Comparison of ENCODE assay signal across 8 mouse cellular contexts in genomic region chr19:7039088-7039720, GRCm38 (mm10). TPM values are rescaled to one million over a fixed set of nuclear protein-coding genes. Genes with fewer than 3 reads are reported as not detected.
DNase-seq lines count a peak whose midpoint lies in the region; ATAC-seq and TF ChIP-seq lines count a peak whose summit lies in the region.

No protein-coding gene starts in this region.

- peaks cover 14% of the 10 kb centered on the region for H3K4me1 ChIP-seq in embryonic facial prominence, embryonic 12.5 days
- H3K4me1 ChIP-seq in kidney, embryonic 16.5 days (ENCODE audit: insufficient read depth, low read length): peaks cover 19% of the 10 kb centered on the region; the same call in 1 of the 2 replicates
- H3K4me1 ChIP-seq in liver, embryonic 14.5 days (replicated peaks; ENCODE audit: control insufficient read depth in 2 of 2, insufficient read depth in 2 of 2, low read length in 1 of 2): peaks cover 18 to 28% of the 10 kb centered on the region in 2 experiments; a peak in 3 of 4 replicates
- peaks cover 19% of the 10 kb centered on the region for H3K4me1 ChIP-seq in neural tube, embryonic 12.5 days

- DNase-seq in CD8-positive naive resting alpha-beta T cell, adult 2 months (ENCODE audit: low read depth in 2 of 2, low spot score in 2 of 2): peak; percentile 36 to 55
- peak; percentile 55 for DNase-seq in adipocyte (ENCODE audit: low spot score)
- peak; percentile 41 for DNase-seq in heart, adult 8-10 months (ENCODE audit: low spot score)
- DNase-seq in liver, embryonic 14.5 days (ENCODE audit: low read depth in 3 of 3, low spot score in 3 of 3): peak in 1 of 3 experiments; percentile 55
- peak; percentile 64 for DNase-seq in thymus, postnatal 25 days

- no peaks in the 10 kb centered on the region for H3K9me3 ChIP-seq in embryonic facial prominence, embryonic 12.5 days
- H3K9me3 ChIP-seq in kidney, embryonic 16.5 days (ENCODE audit: low read length): no peaks in the 10 kb centered on the region
- no peaks in the 10 kb centered on the region for H3K9me3 ChIP-seq in liver, embryonic 14.5 days (ENCODE audit: control insufficient read depth, low read length)
- H3K9me3 ChIP-seq in neural tube, embryonic 12.5 days: no peaks in the 10 kb centered on the region

- WGBS in embryonic facial prominence, embryonic 12.5 days: 1% methylated on average over 35 of the region's 35 CpGs
- under 1% methylated on average over 35 of the region's 35 CpGs for WGBS in kidney, embryonic 16.5 days
- under 1% methylated on average over 35 of the region's 35 CpGs for WGBS in liver, embryonic 14.5 days (ENCODE audit: insufficient replicate concordance)
- 2% methylated on average over 35 of the region's 35 CpGs for WGBS in neural tube, embryonic 12.5 days

- H3K9ac ChIP-seq in embryonic facial prominence, embryonic 12.5 days: peak overlapping the region; percentile 89
- peak overlapping the region; percentile 96 for H3K9ac ChIP-seq in kidney, embryonic 16.5 days (replicated peaks; ENCODE audit: low read length)
- peak overlapping the region; percentile 94 for H3K9ac ChIP-seq in liver, embryonic 14.5 days (replicated peaks)
- peak overlapping the region; percentile 92 for H3K9ac ChIP-seq in neural tube, embryonic 12.5 days

- ATAC-seq in embryonic facial prominence, embryonic 12.5 days (ENCODE audit: insufficient number of reproducible peaks, insufficient read depth, low FRiP score, low TSS enrichment): peak; percentile 13
- peak; percentile 8 for ATAC-seq in kidney, embryonic 16.5 days (ENCODE audit: low FRiP score, low TSS enrichment)
- ATAC-seq in liver, embryonic 14.5 days (ENCODE audit: insufficient read depth): peak; percentile 3
- ATAC-seq in neural tube, embryonic 12.5 days (ENCODE audit: low FRiP score, low read depth): peak; percentile 39

- peak overlapping the region; percentile 77 for H3K4me3 ChIP-seq in embryonic facial prominence, embryonic 12.5 days
- peak overlapping the region; percentile 94 for H3K4me3 ChIP-seq in kidney, embryonic 16.5 days (ENCODE audit: low read length)
- H3K4me3 ChIP-seq in liver, embryonic 14.5 days (ENCODE audit: insufficient read depth in 1 of 2, low read depth in 2 of 2, low read length in 2 of 2): peak overlapping the region; percentile 90 to 94
- H3K4me3 ChIP-seq in neural tube, embryonic 12.5 days: peak overlapping the region; percentile 89

- H3K27me3 ChIP-seq in embryonic facial prominence, embryonic 12.5 days: no peaks in the 10 kb centered on the region
- no peaks in the 10 kb centered on the region for H3K27me3 ChIP-seq in kidney, embryonic 16.5 days (ENCODE audit: insufficient read depth, low read length)
- no peaks in the 10 kb centered on the region for H3K27me3 ChIP-seq in liver, embryonic 14.5 days (ENCODE audit: control insufficient read depth, insufficient read depth, low read length)
- H3K27me3 ChIP-seq in neural tube, embryonic 12.5 days (replicated peaks): no peaks in the 10 kb centered on the region

- TF ChIP-seq EP300 in liver, embryonic 14.5 days (IDR thresholded peaks at IDR 0.05; ENCODE audit: low read depth): no peak

- no peak for TF ChIP-seq CTCF in liver, embryonic 14.5 days (IDR thresholded peaks at IDR 0.05; ENCODE audit: low read depth)

- H3K36me3 ChIP-seq in embryonic facial prominence, embryonic 12.5 days: peaks cover 18% of the 10 kb centered on the region
- H3K36me3 ChIP-seq in kidney, embryonic 16.5 days (ENCODE audit: insufficient read depth, low read length): peaks cover 11% of the 10 kb centered on the region
- H3K36me3 ChIP-seq in liver, embryonic 14.5 days (replicated peaks; ENCODE audit: control insufficient read depth, insufficient read depth, low read depth): peaks cover 13% of the 10 kb centered on the region
- peaks cover 15% of the 10 kb centered on the region for H3K36me3 ChIP-seq in neural tube, embryonic 12.5 days

- peak overlapping the region; percentile 91 for H3K27ac ChIP-seq in embryonic facial prominence, embryonic 12.5 days
- H3K27ac ChIP-seq in kidney, embryonic 16.5 days (ENCODE audit: low read length): peak overlapping the region; percentile 83
- peak overlapping the region; percentile 67 for H3K27ac ChIP-seq in liver, embryonic 14.5 days
- H3K27ac ChIP-seq in neural tube, embryonic 12.5 days: peak overlapping the region; percentile 81

- H3K4me2 ChIP-seq in embryonic facial prominence, embryonic 12.5 days (replicated peaks): peak overlapping the region; percentile 78
- H3K4me2 ChIP-seq in kidney, embryonic 16.5 days (replicated peaks; ENCODE audit: low read depth, low read length): peak overlapping the region; percentile 88
- peak overlapping the region; percentile 78 for H3K4me2 ChIP-seq in liver, embryonic 14.5 days (ENCODE audit: low read depth)
- peak overlapping the region; percentile 65 for H3K4me2 ChIP-seq in neural tube, embryonic 12.5 days (replicated peaks)

RNA-seq across cellular contexts. Expression of gene Stip1, which starts 0.6 kb away (rescaled TPM):
- 273 and 275 TPM in 2 replicates for polyA plus RNA-seq in embryonic facial prominence, embryonic 12.5 days (2016; fragmentation: Nextera tagmentation; extraction: Ambion mirVana)
- 100 to 1,000 TPM in 3 of 4 experiments, 10 to 100 TPM in 1; 96.7 to 125 (median 109) TPM for total RNA-seq in heart, adult 8-10 months (2022)
- polyA plus RNA-seq in kidney, embryonic 16.5 days (2015; fragmentation: Nextera tagmentation; extraction: Ambion mirVana): 305 and 314 TPM in 2 replicates
- 56.2 and 86.2 TPM in 2 replicates for polyA plus RNA-seq in liver, embryonic 14.5 days (2012; rRNA removed)
- polyA plus RNA-seq in liver, embryonic 14.5 days (2014; fragmentation: Nextera tagmentation; extraction: Ambion mirVana): 113 and 122 TPM in 2 replicates
- polyA plus RNA-seq in neural tube, embryonic 12.5 days (2016; fragmentation: Nextera tagmentation; extraction: Ambion mirVana): 278 and 294 TPM in 2 replicates

RNA-seq across cellular contexts. Expression of gene Macrod1, which starts 17.4 kb away (rescaled TPM):
- 11.3 and 12.2 TPM in 2 replicates for polyA plus RNA-seq in embryonic facial prominence, embryonic 12.5 days (2016; fragmentation: Nextera tagmentation; extraction: Ambion mirVana)
- 100 to 1,000 TPM; 318 to 340 (median 328) TPM for total RNA-seq in heart, adult 8-10 months (2022)
- 15.6 and 16.4 TPM in 2 replicates for polyA plus RNA-seq in kidney, embryonic 16.5 days (2015; fragmentation: Nextera tagmentation; extraction: Ambion mirVana)
- polyA plus RNA-seq in liver, embryonic 14.5 days (2012; rRNA removed): 4.5 TPM in 2 replicates
- polyA plus RNA-seq in liver, embryonic 14.5 days (2014; fragmentation: Nextera tagmentation; extraction: Ambion mirVana): 3.7 and 5.1 TPM in 2 replicates
- polyA plus RNA-seq in neural tube, embryonic 12.5 days (2016; fragmentation: Nextera tagmentation; extraction: Ambion mirVana): 3.4 and 5.2 TPM in 2 replicates

RNA-seq across cellular contexts. Expression of gene Fermt3, which starts 19.9 kb away (rescaled TPM):
- polyA plus RNA-seq in embryonic facial prominence, embryonic 12.5 days (2016; fragmentation: Nextera tagmentation; extraction: Ambion mirVana): 6.5 and 7.2 TPM in 2 replicates
- 1 to 10 TPM; 3.3 to 9.6 (median 4.4) TPM for total RNA-seq in heart, adult 8-10 months (2022)
- polyA plus RNA-seq in kidney, embryonic 16.5 days (2015; fragmentation: Nextera tagmentation; extraction: Ambion mirVana): 5.7 and 6.4 TPM in 2 replicates
- 58.1 and 58.9 TPM in 2 replicates for polyA plus RNA-seq in liver, embryonic 14.5 days (2012; rRNA removed)
- 72.2 and 78.4 TPM in 2 replicates for polyA plus RNA-seq in liver, embryonic 14.5 days (2014; fragmentation: Nextera tagmentation; extraction: Ambion mirVana)
- polyA plus RNA-seq in neural tube, embryonic 12.5 days (2016; fragmentation: Nextera tagmentation; extraction: Ambion mirVana): 6.5 and 6.9 TPM in 2 replicates

RNA-seq across cellular contexts. Expression of gene Trpt1, which starts 43.3 kb away (rescaled TPM):
- 10.8 and 11.7 TPM in 2 replicates for polyA plus RNA-seq in embryonic facial prominence, embryonic 12.5 days (2016; fragmentation: Nextera tagmentation; extraction: Ambion mirVana)
- 10 to 100 TPM; 26.1 to 30.5 (median 27.3) TPM for total RNA-seq in heart, adult 8-10 months (2022)
- 12.6 and 13.1 TPM in 2 replicates for polyA plus RNA-seq in kidney, embryonic 16.5 days (2015; fragmentation: Nextera tagmentation; extraction: Ambion mirVana)
- polyA plus RNA-seq in liver, embryonic 14.5 days (2012; rRNA removed): 1.8 and 1.9 TPM in 2 replicates
- 1.7 and 2.0 TPM in 2 replicates for polyA plus RNA-seq in liver, embryonic 14.5 days (2014; fragmentation: Nextera tagmentation; extraction: Ambion mirVana)
- 12.7 and 13.7 TPM in 2 replicates for polyA plus RNA-seq in neural tube, embryonic 12.5 days (2016; fragmentation: Nextera tagmentation; extraction: Ambion mirVana)

RNA-seq across cellular contexts. Expression of gene Nudt22, which starts 43.3 kb away (rescaled TPM):
- polyA plus RNA-seq in embryonic facial prominence, embryonic 12.5 days (2016; fragmentation: Nextera tagmentation; extraction: Ambion mirVana): 20.5 and 25.0 TPM in 2 replicates
- total RNA-seq in heart, adult 8-10 months (2022): 10 to 100 TPM; 26.8 to 34.4 (median 29.9) TPM
- polyA plus RNA-seq in kidney, embryonic 16.5 days (2015; fragmentation: Nextera tagmentation; extraction: Ambion mirVana): 30.9 and 35.0 TPM in 2 replicates
- polyA plus RNA-seq in liver, embryonic 14.5 days (2012; rRNA removed): 6.8 and 7.1 TPM in 2 replicates
- 9.7 and 10.9 TPM in 2 replicates for polyA plus RNA-seq in liver, embryonic 14.5 days (2014; fragmentation: Nextera tagmentation; extraction: Ambion mirVana)
- polyA plus RNA-seq in neural tube, embryonic 12.5 days (2016; fragmentation: Nextera tagmentation; extraction: Ambion mirVana): 19.5 and 25.2 TPM in 2 replicates
